Mouse (Mus musculus) erythroblast, embryonic 14.5 days (primary cell): ENCODE measurements around the gene Vrtn. TPM values are rescaled to one million over a fixed set of nuclear protein-coding genes. Genes with fewer than 3 reads are reported as not detected.
A peak's percentile ranks its signal among the peaks of the same experiment; 100 is the strongest.

Experiments
- H3K27me3 ChIP-seq: 2 replicates; pipeline ENCODE4 v1.6.1; 2012; ENCODE audit warnings: inconsistent platforms; ENCODE audit not compliant: control insufficient read depth
- H3K36me3 ChIP-seq: 2 replicates; pipeline ENCODE4 v1.6.1; 2012; ENCODE audit warnings: mild to moderate bottlenecking, inconsistent platforms; ENCODE audit not compliant: control insufficient read depth
- H3K4me1 ChIP-seq: 2 replicates; pipeline ENCODE4 v1.6.1; 2012; ENCODE audit warnings: inconsistent platforms; ENCODE audit not compliant: control insufficient read depth
- H3K4me3 ChIP-seq: replicated peaks from 2 replicates; pipeline ENCODE3; 2012; ENCODE audit warnings: moderate library complexity, mild to moderate bottlenecking, inconsistent platforms
- H3K9me3 ChIP-seq: 2 replicates; pipeline ENCODE4 v1.6.1; 2012; ENCODE audit warnings: low read length, inconsistent platforms, mixed read lengths; ENCODE audit not compliant: control insufficient read depth
- GATA1 ChIP-seq: IDR thresholded peaks from 2 replicates; pipeline ENCODE4 v1.6.1; 2012; ENCODE audit warnings: low read length, inconsistent platforms, mixed read lengths
- TAL1 ChIP-seq: IDR thresholded peaks from 3 replicates; pipeline ENCODE4 v1.6.1; 2012; ENCODE audit warnings: low read length, inconsistent platforms, mixed read lengths
- polyA plus RNA-seq: library from polyadenylated mRNA; stranded (reverse); fragments of >175 nt; gene quantifications from 2 replicates; pipeline ENCODE4 v1.2.3, GENCODE M21; 2012

The Vrtn gene
- polyA plus RNA-seq, 1 experiment, result not detected

GRCm38 (mm10) chr12:84617663-84618062 lies 23.2 kb upstream of the Vrtn start:
- no peak for TF ChIP-seq GATA1
- TF ChIP-seq TAL1, result no peak
- no peaks in the 10 kb centered on the region for H3K36me3 ChIP-seq
- H3K27me3 ChIP-seq, result 0 out of 2 replicates have a peak, but pooled peaks cover 2% of the 10 kb centered on the region
- H3K4me1 ChIP-seq, result peaks cover 11% of the 10 kb centered on the region
- peak overlapping the region; percentile 77 for H3K4me3 ChIP-seq
- H3K9me3 ChIP-seq, result no peaks in the 10 kb centered on the region

- Histone ChIP-seq H3K4me1 (peaks cover 11% of the 10 kb centered on the region), H3K9me3 (no peaks in the 10 kb centered on the region), H3K4me3 (no peak overlapping the region), H3K36me3 (no peaks in the 10 kb centered on the region), H3K27me3 (peaks cover 30% of the 10 kb centered on the region)
- TF ChIP-seq TAL1 (no peak), GATA1 (no peak)
Measured at GRCm38 (mm10) chr12:84620975-84621374, 19.8 kb upstream of the Vrtn start.

GRCm38 (mm10) chr12:84624601-84625000 lies 16.2 kb upstream of the Vrtn start:
- Histone ChIP-seq H3K4me1 (no peaks in the 10 kb centered on the region), H3K27me3 (peaks cover 35% of the 10 kb centered on the region), H3K4me3 (no peak overlapping the region), H3K36me3 (no peaks in the 10 kb centered on the region), H3K9me3 (no peaks in the 10 kb centered on the region)
- TF ChIP-seq TAL1 (no peak), GATA1 (no peak)

GRCm38 (mm10) chr12:84625116-84625515 lies 15.7 kb upstream of the Vrtn start:
- Histone ChIP-seq H3K4me1 (no peaks in the 10 kb centered on the region), H3K4me3 (no peak overlapping the region), H3K27me3 (peaks cover 33% of the 10 kb centered on the region)

GRCm38 (mm10) chr12:84631867-84632266 lies 9.0 kb upstream of the Vrtn start:
- H3K36me3 ChIP-seq, result no peaks in the 10 kb centered on the region
- no peaks in the 10 kb centered on the region for H3K9me3 ChIP-seq
- no peak for TF ChIP-seq TAL1
- no peak overlapping the region for H3K4me3 ChIP-seq
- no peaks in the 10 kb centered on the region for H3K4me1 ChIP-seq
- peaks cover 8% of the 10 kb centered on the region for H3K27me3 ChIP-seq

More at GRCm38 (mm10) chr12:84625116-84625515, 15.7 kb upstream of the Vrtn start:
- H3K9me3 ChIP-seq, result no peaks in the 10 kb centered on the region
- TF ChIP-seq GATA1 (no peak), TAL1 (no peak)
- no peaks in the 10 kb centered on the region for H3K36me3 ChIP-seq

GRCm38 (mm10) chr12:84640253-84640652 lies 566 bp upstream of the Vrtn start:
- H3K4me3 ChIP-seq, result no peak overlapping the region
- H3K9me3 ChIP-seq, result no peaks in the 10 kb centered on the region
- H3K4me1 ChIP-seq, result no peaks in the 10 kb centered on the region
- TF ChIP-seq TAL1 (no peak), GATA1 (no peak)
- no peaks in the 10 kb centered on the region for H3K36me3 ChIP-seq
- peaks cover 53% of the 10 kb centered on the region for H3K27me3 ChIP-seq

GRCm38 (mm10) chr12:84650234-84650633 lies 9.4 kb downstream of the Vrtn start:
- Histone ChIP-seq H3K9me3 (no peaks in the 10 kb centered on the region), H3K4me1 (peaks cover 2% of the 10 kb centered on the region; the same call in 1 of the 2 replicates), H3K4me3 (no peak overlapping the region), H3K36me3 (no peaks in the 10 kb centered on the region), H3K27me3 (peaks cover 8% of the 10 kb centered on the region)
- TF ChIP-seq TAL1 (no peak), GATA1 (no peak)

GRCm38 (mm10) chr12:84653912-84654311 lies 13.1 kb downstream of the Vrtn start:
- TF ChIP-seq TAL1, result no peak
- no peak for TF ChIP-seq GATA1
- H3K27me3 ChIP-seq, result peaks cover 7% of the 10 kb centered on the region

GRCm38 (mm10) chr12:84670555-84670954 lies 29.7 kb downstream of the Vrtn start:
- H3K4me1 ChIP-seq, result no peaks in the 10 kb centered on the region; the same call in 1 of the 2 replicates
- peaks cover 3% of the 10 kb centered on the region; the same call in 1 of the 2 replicates for H3K9me3 ChIP-seq
- TF ChIP-seq TAL1 (no peak), GATA1 (no peak)
- H3K36me3 ChIP-seq, result no peaks in the 10 kb centered on the region
- H3K4me3 ChIP-seq, result no peak overlapping the region
- H3K27me3 ChIP-seq, result peaks cover 8% of the 10 kb centered on the region

More at GRCm38 (mm10) chr12:84653912-84654311, 13.1 kb downstream of the Vrtn start:
- no peak overlapping the region for H3K4me3 ChIP-seq
- peaks cover 2% of the 10 kb centered on the region; the same call in 1 of the 2 replicates for H3K4me1 ChIP-seq
- no peaks in the 10 kb centered on the region for H3K9me3 ChIP-seq
- H3K36me3 ChIP-seq, result no peaks in the 10 kb centered on the region

GRCm38 (mm10) chr12:84671646-84672045 lies 30.8 kb downstream of the Vrtn start:
- no peak for TF ChIP-seq GATA1
- no peak for TF ChIP-seq TAL1
- Histone ChIP-seq H3K4me1 (no peaks in the 10 kb centered on the region; the same call in 1 of the 2 replicates), H3K9me3 (peaks cover 3% of the 10 kb centered on the region; the same call in 1 of the 2 replicates), H3K4me3 (no peak overlapping the region), H3K36me3 (no peaks in the 10 kb centered on the region), H3K27me3 (peaks cover 8% of the 10 kb centered on the region)
